Mouse (Mus musculus) heart, postnatal 14 days (tissue): ENCODE data around the gene Hip1. TPM values are rescaled to one million over a fixed set of nuclear protein-coding genes. Genes with fewer than 3 reads are reported as not detected.

Source experiments
- DNase-seq, 2 experiments: peaks; one replicate each; pipeline ENCODE4 v3.0.0; 2021 to 2022
- intact Hi-C: fragments of 180-260 bp; cut with DNase I; formaldehyde crosslinking; loops from one replicate; pipeline ENCODE4 v1.15.1; 2025
- total RNA-seq, 2 experiments: library from RNA; stranded (reverse); gene quantifications; 2 replicates each; pipeline ENCODE4 v1.2.3; 2021

The Hip1 gene
- total RNA-seq, 2 experiments from 2014 or later: 45.6 to 45.9 TPM

GRCm38 (mm10) chr5:135537326-135537725, 7.6 kb downstream of the Hip1 start:
- peak in 1 of 2 experiments; percentile 30 for DNase-seq
- intact Hi-C loops: no loop called here

GRCm38 (mm10) chr5:135535867-135536266, 9.1 kb downstream of the Hip1 start:
- no peak for DNase-seq
- intact Hi-C loops: no loop called here

- peak; percentile 78 for DNase-seq
- intact Hi-C loops: no loop called here
Observed at GRCm38 (mm10) chr5:135533431-135533830, 11.5 kb downstream of the Hip1 start.

- intact Hi-C loops: no loop called here
- no peak for DNase-seq
Observed at GRCm38 (mm10) chr5:135531306-135531845, 13.5 kb downstream of the Hip1 start.

GRCm38 (mm10) chr5:135529964-135530363, 15.0 kb downstream of the Hip1 start:
- no peak for DNase-seq
- intact Hi-C loops: no loop called here

GRCm38 (mm10) chr5:135529310-135529709, 15.6 kb downstream of the Hip1 start:
- no peak for DNase-seq
- intact Hi-C loops: no loop called here

- no peak for DNase-seq
- intact Hi-C loops: no loop called here
Observed at GRCm38 (mm10) chr5:135527986-135528385, 16.9 kb downstream of the Hip1 start.

GRCm38 (mm10) chr5:135524660-135525560, 20.0 kb downstream of the Hip1 start:
- intact Hi-C loops: no loop called here
- DNase-seq: peak; percentile 39 to 46

- intact Hi-C loops: no loop called here
- DNase-seq: no peak
Observed at GRCm38 (mm10) chr5:135524087-135524486, 20.8 kb downstream of the Hip1 start.

- DNase-seq: peak in 1 of 2 experiments; percentile 19
Observed at GRCm38 (mm10) chr5:135522111-135522722, 22.7 kb downstream of the Hip1 start.

GRCm38 (mm10) chr5:135517348-135517883, 27.5 kb downstream of the Hip1 start:
- no peak for DNase-seq
- intact Hi-C loops: no loop called here

More at GRCm38 (mm10) chr5:135522111-135522722, 22.7 kb downstream of the Hip1 start:
- intact Hi-C loops: no loop called here

GRCm38 (mm10) chr5:135513131-135513530, 31.8 kb downstream of the Hip1 start:
- no peak for DNase-seq
- intact Hi-C loops: no loop called here

- intact Hi-C loops: no loop called here
- no peak for DNase-seq
Observed at GRCm38 (mm10) chr5:135511105-135511504, 33.8 kb downstream of the Hip1 start.

GRCm38 (mm10) chr5:135508284-135508683, 36.6 kb downstream of the Hip1 start:
- intact Hi-C loops: no loop called here
- DNase-seq: no peak

- intact Hi-C loops: no loop called here
- DNase-seq: no peak
Observed at GRCm38 (mm10) chr5:135507561-135508273, 37.2 kb downstream of the Hip1 start.

GRCm38 (mm10) chr5:135505442-135505841, 39.5 kb downstream of the Hip1 start:
- DNase-seq: no peak
- intact Hi-C loops: no loop called here

- no peak for DNase-seq
- intact Hi-C loops: no loop called here
Observed at GRCm38 (mm10) chr5:135502931-135503330, 42.0 kb downstream of the Hip1 start.

GRCm38 (mm10) chr5:135502027-135502426, 42.9 kb downstream of the Hip1 start:
- no peak for DNase-seq
- intact Hi-C loops: no loop called here

- no peak for DNase-seq
- intact Hi-C loops: loop anchor here (5.0 kb wide), 1 partner anchor 43 kb away; no protein-coding TSS in a partner anchor
Observed at GRCm38 (mm10) chr5:135498914-135499313, 46.0 kb downstream of the Hip1 start.

GRCm38 (mm10) chr5:135497347-135497955, 47.5 kb downstream of the Hip1 start:
- no peak for DNase-seq
- intact Hi-C loops: loop anchor here (5.0 kb wide), 1 partner anchor 45 kb away; no protein-coding TSS in a partner anchor
